Mouse (Mus musculus) lung, adult 2 months (tissue): ENCODE data around the gene Plin3.

Source experiments
- CTCF ChIP-seq: fragments of 200-500 bp; IDR thresholded peaks from 2 replicates; pipeline ENCODE4 v1.5.1; 2011; ENCODE audit warnings: mild to moderate bottlenecking, low read length, control low read depth; ENCODE audit not compliant: insufficient read depth
- POLR2A ChIP-seq: fragments of 200-500 bp; IDR thresholded peaks from 2 replicates; pipeline ENCODE4 v1.6.1; 2011; ENCODE audit warnings: low read depth, mild to moderate bottlenecking, control low read depth, low read length, borderline replicate concordance; ENCODE audit errors: extremely low read depth

GRCm38 (mm10) chr17:56337791-56338190, 45.1 kb upstream of the Plin3 start:
- TF ChIP-seq CTCF (no peak), POLR2A (no peak)
